Mouse (Mus musculus): Measurements from ENCODE around the gene Il17d.

GRCm38 (mm10) chr14:57527122-57527521 is 2.5 kb downstream of the Il17d start:
- TF ChIP-seq CTCF (IDR thresholded peaks at IDR 0.05; ENCODE audit: low read depth, low read length) (no peak), POLR2A (IDR thresholded peaks at IDR 0.05; ENCODE audit: borderline replicate concordance, low read depth, low read length) (no peak)
